Mouse (Mus musculus) olfactory bulb, adult 2 months (tissue): ENCODE measurements around the gene Dnajc10.

Experiments used
- CTCF ChIP-seq: fragments of 200-500 bp; IDR thresholded peaks from 2 replicates; pipeline ENCODE4 v1.5.1; 2012; ENCODE audit warnings: low read depth, mild to moderate bottlenecking, low read length, moderate library complexity; ENCODE audit not compliant: insufficient read depth
- POLR2A ChIP-seq: fragments of 200-500 bp; IDR thresholded peaks from 2 replicates; pipeline ENCODE4 v1.6.1; 2012; ENCODE audit warnings: mild to moderate bottlenecking, low read depth, low read length, moderate library complexity; ENCODE audit not compliant: insufficient read depth

DNA sequence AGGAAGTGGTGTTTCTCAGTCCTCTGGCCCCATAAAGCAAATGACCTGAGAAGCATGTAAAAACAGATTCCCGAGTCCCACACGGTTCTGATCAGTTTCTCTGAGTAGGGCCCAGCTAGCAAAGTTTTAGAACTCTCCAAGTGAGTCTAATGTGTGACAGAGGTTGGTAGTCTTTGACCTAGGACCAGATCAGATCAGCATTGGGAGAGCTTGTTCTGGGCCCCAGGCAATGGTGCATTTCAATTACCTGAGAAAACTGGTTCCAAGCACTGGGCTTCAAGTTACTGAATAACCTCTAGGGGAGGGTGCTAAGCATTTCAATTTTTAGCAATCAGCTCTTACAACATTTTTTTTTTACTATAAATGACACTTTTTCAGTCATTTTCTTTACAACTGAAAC lies 33.1 kb upstream of the Dnajc10 start:
- TF ChIP-seq CTCF (no peak), POLR2A (no peak)
